Mouse (Mus musculus) olfactory bulb, adult 2 months (tissue): ENCODE results near the gene Fntb. TPM values are rescaled to one million over a fixed set of nuclear protein-coding genes. Genes with fewer than 3 reads are reported as not detected.
A peak's percentile ranks its signal among the peaks of the same experiment; 100 is the strongest.
"Not testable (repeated sequence)": the region's sequence is repeated elsewhere in the genome, so short reads cannot be mapped to it uniquely, and the experiment has no call there.

Experiments
- H3K27ac ChIP-seq: fragments of 200-500 bp; 2 replicates; pipeline ENCODE4 v1.5.1; 2012; ENCODE audit warnings: low read depth, low read length; ENCODE audit not compliant: insufficient read depth
- H3K4me1 ChIP-seq: fragments of 200-500 bp; 2 replicates; pipeline ENCODE4 v1.6.1; 2012; ENCODE audit warnings: low read length; ENCODE audit not compliant: control insufficient read depth, insufficient read depth
- H3K4me3 ChIP-seq: fragments of 200-500 bp; 2 replicates; pipeline ENCODE4 v1.5.1; 2012; ENCODE audit warnings: mild to moderate bottlenecking, low read depth, low read length, moderate library complexity; ENCODE audit not compliant: insufficient read depth
- CTCF ChIP-seq: fragments of 200-500 bp; IDR thresholded peaks from 2 replicates; pipeline ENCODE4 v1.5.1; 2012; ENCODE audit warnings: low read depth, mild to moderate bottlenecking, low read length, moderate library complexity; ENCODE audit not compliant: insufficient read depth
- POLR2A ChIP-seq: fragments of 200-500 bp; IDR thresholded peaks from 2 replicates; pipeline ENCODE4 v1.6.1; 2012; ENCODE audit warnings: mild to moderate bottlenecking, low read depth, low read length, moderate library complexity; ENCODE audit not compliant: insufficient read depth
- WGBS: fragments of 180-500 bp; shearing (Covaris S2); methylation state at CpG from one replicate; pipeline ENCODE4 v1.1.7; 2018; 5-methylcytosine and 5-hydroxymethylcytosine counted together
- polyA plus RNA-seq: library from polyadenylated mRNA; stranded (reverse); fragments of >200 nt; gene quantifications from 2 replicates; pipeline ENCODE4 v1.2.4, GENCODE M21; 2012; ENCODE audit warnings: low replicate concordance; ENCODE audit not compliant: missing spikeins, insufficient read depth, insufficient read length

The Fntb gene
- polyA plus RNA-seq, 1 experiment, result not detected

GRCm38 (mm10) chr12:76852419-76852818 lies 87.0 kb downstream of the Fntb start:
- H3K4me3 ChIP-seq, result no peak overlapping the region
- H3K27ac ChIP-seq, result no peak overlapping the region
- H3K4me1 ChIP-seq, result no peaks in the 10 kb centered on the region
- WGBS, result 95% methylated on average over 2 of the region's 2 CpGs
- no peak for TF ChIP-seq POLR2A
- no peak for TF ChIP-seq CTCF

GRCm38 (mm10) chr12:76853378-76854142 lies 88.2 kb downstream of the Fntb start:
- Histone ChIP-seq H3K4me3 (no peak overlapping the region), H3K27ac (no peak overlapping the region), H3K4me1 (no peaks in the 10 kb centered on the region)
- no peak for TF ChIP-seq CTCF
- TF ChIP-seq POLR2A, result no peak
- WGBS, result 95% methylated on average over 1 of the region's 1 CpGs

GRCm38 (mm10) chr12:76857087-76857486 lies 91.7 kb downstream of the Fntb start:
- WGBS, result 89% methylated on average over 10 of the region's 10 CpGs
- TF ChIP-seq CTCF (no peak), POLR2A (no peak)
- Histone ChIP-seq H3K4me3 (no peak overlapping the region), H3K4me1 (no peaks in the 10 kb centered on the region), H3K27ac (no peak overlapping the region)

GRCm38 (mm10) chr12:76858788-76859187 lies 93.4 kb downstream of the Fntb start:
- H3K4me1 ChIP-seq, H3K27ac ChIP-seq, H3K4me3 ChIP-seq: not testable (repeated sequence)
- 87% methylated on average over 6 of the region's 6 CpGs for WGBS

- WGBS, result 60% methylated on average over 11 of the region's 11 CpGs
- TF ChIP-seq CTCF (no peak), POLR2A (no peak)
- no peak overlapping the region for H3K27ac ChIP-seq
- peaks cover 17% of the 10 kb centered on the region for H3K4me1 ChIP-seq
- H3K4me3 ChIP-seq, result no peak overlapping the region
Observed at GRCm38 (mm10) chr12:76863651-76864050, 98.3 kb downstream of the Fntb start.

GRCm38 (mm10) chr12:76865266-76865665 lies 99.9 kb downstream of the Fntb start:
- 86% methylated on average over 13 of the region's 13 CpGs for WGBS
- Histone ChIP-seq H3K27ac (no peak overlapping the region), H3K4me3 (no peak overlapping the region), H3K4me1 (peaks cover 17% of the 10 kb centered on the region)
- TF ChIP-seq CTCF (no peak), POLR2A (no peak)

GRCm38 (mm10) chr12:76867586-76868280 lies 102.3 kb downstream of the Fntb start:
- Histone ChIP-seq H3K4me1 (peaks cover 17% of the 10 kb centered on the region), H3K27ac (peak overlapping the region; percentile 49), H3K4me3 (no peak overlapping the region)
- WGBS, result 33% methylated on average over 10 of the region's 10 CpGs
- TF ChIP-seq POLR2A (0 out of 2 replicates have a peak, but pooled peaks have one; percentile 19), CTCF (no peak)

- Histone ChIP-seq H3K27ac (no peak overlapping the region), H3K4me1 (peaks cover 14% of the 10 kb centered on the region), H3K4me3 (no peak overlapping the region)
- whole genome bisulfite sequencing, result 71% methylated on average over 14 of the region's 14 CpGs
- TF ChIP-seq POLR2A, result no peak
- TF ChIP-seq CTCF, result no peak
Observed at GRCm38 (mm10) chr12:76868463-76869198, 103.2 kb downstream of the Fntb start.

- TF ChIP-seq CTCF (no peak), POLR2A (no peak)
- H3K27ac ChIP-seq, result no peak overlapping the region
- 94% methylated on average over 7 of the region's 7 CpGs for WGBS
Observed at GRCm38 (mm10) chr12:76869561-76869960, 104.2 kb downstream of the Fntb start.

More at GRCm38 (mm10) chr12:76869561-76869960, 104.2 kb downstream of the Fntb start:
- H3K4me1 ChIP-seq, result peaks cover 11% of the 10 kb centered on the region
- H3K4me3 ChIP-seq, result no peak overlapping the region
